Mouse (Mus musculus) gastrocnemius, adult 2 months (tissue): ENCODE measurements around the gene Mre11a. TPM values are rescaled to one million over a fixed set of nuclear protein-coding genes. Genes with fewer than 3 reads are reported as not detected.
A peak's percentile ranks its signal among the peaks of the same experiment; 100 is the strongest.

ENCODE experiments used
- DNase-seq: peaks from one replicate; pipeline ENCODE4 v3.0.0; 2022
- H3K27ac ChIP-seq: fragments of 200-600 bp; 2 replicates; pipeline ENCODE4 v1.8.1; 2022; ENCODE audit warnings: mild to moderate bottlenecking
- H3K4me3 ChIP-seq: fragments of 200-600 bp; 2 replicates; pipeline ENCODE4 v1.8.1; 2022; ENCODE audit warnings: mild to moderate bottlenecking, moderate library complexity
- CTCF ChIP-seq: fragments of 200-600 bp; IDR thresholded peaks from 2 replicates; pipeline ENCODE4 v1.8.1; 2022; ENCODE audit warnings: antibody characterized with exemption, mild to moderate bottlenecking, moderate library complexity
- intact Hi-C: fragments of 180-260 bp; cut with DNase I; formaldehyde crosslinking; loops from one replicate; pipeline ENCODE4 v1.15.1; 2025
- total RNA-seq, 2 experiments: library from RNA; stranded (reverse); gene quantifications; 2 replicates each; pipeline ENCODE4 v1.2.3; 2021

The Mre11a gene
- total RNA-seq, 2 experiments from 2014 or later = 8.9 to 12.7 TPM

DNA sequence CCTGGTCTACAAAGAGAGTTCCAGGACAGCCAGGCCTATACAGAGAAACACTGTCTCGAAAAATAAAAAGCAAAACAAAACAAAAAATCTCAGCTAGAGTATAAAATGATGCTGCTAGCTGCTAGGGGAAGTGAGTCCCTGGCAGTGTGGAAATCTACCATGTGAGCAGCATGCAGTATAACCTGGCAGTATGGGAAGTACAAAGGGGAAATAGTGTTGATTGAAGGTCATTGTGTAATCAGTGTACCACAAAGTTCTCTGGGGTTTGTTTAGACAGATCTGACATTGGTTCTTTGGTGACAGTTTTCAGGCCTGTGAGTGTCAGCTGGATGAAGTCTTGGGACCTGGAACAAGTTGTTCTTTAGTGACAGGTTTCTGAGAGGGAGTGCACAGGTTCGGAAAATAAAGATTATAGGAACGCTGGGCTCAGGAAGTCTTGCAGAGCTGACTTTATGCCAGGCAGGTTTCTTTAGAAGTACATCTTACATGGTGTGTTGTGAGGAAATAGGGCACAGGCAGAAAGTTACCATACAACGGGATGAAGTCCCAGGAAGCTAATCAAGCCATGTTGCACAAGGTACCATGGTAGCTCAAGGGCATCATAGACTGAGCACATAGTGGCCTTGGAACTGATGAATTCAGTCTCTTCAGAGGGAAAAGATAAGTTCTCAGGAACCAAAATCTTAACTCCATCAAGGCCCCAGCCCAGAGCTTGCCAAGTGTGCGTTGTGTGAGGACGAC, 51.1 kb downstream of the Mre11a start:
- intact Hi-C loops = no loop called here
- DNase-seq = no peak
- no peak overlapping the region for H3K4me3 ChIP-seq
- H3K27ac ChIP-seq = no peak overlapping the region
- TF ChIP-seq CTCF = no peak

DNA sequence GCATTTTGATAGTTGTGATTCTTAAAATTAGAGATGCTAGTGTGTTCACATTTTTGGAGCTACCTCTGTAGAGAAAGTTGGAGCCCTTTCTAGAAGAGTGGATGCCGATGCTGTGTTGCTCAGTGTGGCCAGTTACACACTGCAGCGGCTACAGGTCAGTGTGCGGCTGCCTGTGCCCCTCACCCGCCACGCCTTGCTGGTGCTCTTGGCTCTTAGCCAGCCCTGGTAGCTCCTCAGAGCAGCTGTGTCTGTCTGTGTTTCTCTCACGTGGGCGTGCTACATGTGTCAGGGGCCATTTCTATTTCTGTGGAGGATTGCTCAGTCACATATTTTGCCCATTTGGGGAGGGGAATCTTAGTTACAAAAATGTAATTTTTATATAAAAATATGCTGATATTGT, 55.1 kb downstream of the Mre11a start:
- DNase-seq = peak; percentile 38
- intact Hi-C loops = no loop called here
- no peak for TF ChIP-seq CTCF
- Histone ChIP-seq H3K27ac (no peak overlapping the region), H3K4me3 (no peak overlapping the region)

DNA sequence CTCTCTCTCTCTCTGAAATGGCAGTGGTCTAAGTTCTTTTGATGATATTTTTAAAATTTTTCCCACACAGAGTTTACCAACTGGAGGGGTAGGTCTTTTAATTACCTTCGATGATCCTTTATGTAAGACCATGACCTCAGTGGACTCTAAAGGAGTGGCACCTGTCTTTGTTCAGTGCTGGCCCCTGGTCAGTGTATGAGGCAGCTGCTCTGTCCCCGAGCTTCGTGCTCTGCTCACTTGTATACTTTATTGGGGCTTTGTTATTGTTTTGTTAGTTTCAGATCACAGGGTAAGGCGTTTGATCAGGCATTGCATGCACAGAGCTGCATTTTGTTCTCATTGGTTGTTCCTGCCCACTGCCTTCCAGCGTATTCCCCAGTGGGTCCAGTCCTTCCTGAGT, 55.5 kb downstream of the Mre11a start:
- H3K4me3 ChIP-seq = no peak overlapping the region
- no peak overlapping the region for H3K27ac ChIP-seq
- DNase-seq = no peak
- intact Hi-C loops = no loop called here
- TF ChIP-seq CTCF = no peak

DNA sequence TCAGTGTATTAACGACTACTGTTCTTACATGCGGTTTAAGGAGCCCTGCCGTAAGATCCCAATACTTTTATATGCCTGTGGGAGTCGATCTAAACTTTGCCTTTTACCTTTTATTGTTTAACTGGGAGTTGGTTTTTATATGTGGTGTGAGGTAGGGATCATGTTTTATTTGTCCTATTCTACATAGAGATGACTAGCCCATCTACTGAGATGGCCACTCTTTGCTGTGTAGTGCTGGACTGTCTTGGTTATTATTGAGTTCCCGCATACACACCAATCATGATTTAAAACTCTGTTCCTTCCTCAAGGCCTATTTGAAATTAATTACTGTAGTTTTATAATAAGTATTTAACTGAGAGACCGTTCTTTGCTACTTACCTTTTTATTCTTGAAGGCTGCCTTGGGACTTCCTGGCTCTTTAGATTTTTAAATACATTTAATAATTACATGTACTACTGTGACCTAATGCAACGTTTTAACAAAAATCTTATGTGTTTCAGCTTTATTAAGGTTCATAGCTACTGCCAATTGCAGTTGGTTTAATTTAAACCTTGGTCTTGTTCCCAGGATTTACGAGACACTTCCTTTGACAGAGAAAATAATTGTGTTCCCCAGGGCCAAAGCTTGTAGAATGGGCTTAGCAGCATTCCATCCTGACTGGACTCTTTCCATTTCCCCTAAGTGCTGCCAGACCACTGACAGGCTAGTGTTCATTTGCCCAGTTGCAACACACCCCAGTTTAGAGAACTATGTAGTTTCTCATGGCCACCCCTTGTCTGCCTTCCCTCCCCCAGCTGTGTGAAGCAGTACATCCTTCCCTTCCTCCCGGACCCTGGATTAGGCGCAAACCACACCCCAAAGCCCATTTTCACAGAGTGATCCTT, 57.7 kb downstream of the Mre11a start:
- no peak for DNase-seq
- H3K27ac ChIP-seq = no peak overlapping the region

DNA sequence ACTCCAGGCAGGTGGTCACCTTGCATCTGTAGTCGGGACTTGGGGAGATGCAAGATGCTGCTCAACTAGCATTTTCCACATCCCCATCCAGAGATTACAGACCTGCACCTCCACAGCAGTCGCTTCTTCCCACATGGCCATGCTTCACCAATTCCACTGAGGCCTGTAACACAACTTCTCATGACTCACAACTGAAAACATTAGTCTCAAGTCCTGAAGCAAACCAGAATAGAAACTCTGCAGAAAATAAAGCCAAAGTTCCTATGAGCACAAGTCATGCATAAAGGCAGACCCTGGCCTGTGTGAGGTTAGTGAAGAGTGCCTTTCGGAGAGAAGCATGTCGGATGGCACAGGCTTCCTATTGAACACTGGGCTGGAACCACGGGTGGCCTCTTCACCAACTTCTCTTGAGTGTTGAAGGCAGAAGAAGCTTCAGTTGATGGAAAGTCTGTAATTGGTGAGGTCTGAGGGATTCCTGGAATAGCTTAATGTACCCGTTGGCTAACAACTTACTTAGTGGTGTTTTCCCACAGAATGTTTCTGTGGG, 58.9 kb downstream of the Mre11a start:
- no peak for TF ChIP-seq CTCF
- intact Hi-C loops = no loop called here
- H3K27ac ChIP-seq = no peak overlapping the region

More for the DNA sequence above, 57.7 kb downstream of the Mre11a start:
- intact Hi-C loops = no loop called here
- TF ChIP-seq CTCF = no peak
- H3K4me3 ChIP-seq = no peak overlapping the region

DNA sequence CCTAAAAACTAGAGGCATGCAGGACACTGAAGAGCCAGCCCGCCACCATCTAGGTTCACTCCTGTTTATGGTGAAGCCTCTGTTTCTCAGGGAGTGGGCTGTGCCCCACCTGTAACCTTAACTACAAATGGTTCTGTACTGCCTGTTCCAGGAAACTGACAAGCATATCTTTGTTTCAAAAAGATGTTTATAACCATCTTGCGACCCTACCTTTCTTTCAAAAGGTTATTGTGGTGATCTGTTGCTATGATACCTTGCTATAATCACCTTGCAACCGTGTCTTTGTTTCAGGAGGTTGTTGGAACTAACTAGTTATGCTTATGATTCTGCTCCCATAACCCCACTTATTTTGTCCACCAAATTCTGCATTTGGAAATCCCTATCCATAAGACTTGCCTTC, 59.4 kb downstream of the Mre11a start:
- H3K4me3 ChIP-seq = no peak overlapping the region
- no peak overlapping the region for H3K27ac ChIP-seq
- no peak for TF ChIP-seq CTCF
- no peak for DNase-seq
- intact Hi-C loops = no loop called here

More for the DNA sequence above, 58.9 kb downstream of the Mre11a start:
- no peak overlapping the region for H3K4me3 ChIP-seq
- DNase-seq = no peak

DNA sequence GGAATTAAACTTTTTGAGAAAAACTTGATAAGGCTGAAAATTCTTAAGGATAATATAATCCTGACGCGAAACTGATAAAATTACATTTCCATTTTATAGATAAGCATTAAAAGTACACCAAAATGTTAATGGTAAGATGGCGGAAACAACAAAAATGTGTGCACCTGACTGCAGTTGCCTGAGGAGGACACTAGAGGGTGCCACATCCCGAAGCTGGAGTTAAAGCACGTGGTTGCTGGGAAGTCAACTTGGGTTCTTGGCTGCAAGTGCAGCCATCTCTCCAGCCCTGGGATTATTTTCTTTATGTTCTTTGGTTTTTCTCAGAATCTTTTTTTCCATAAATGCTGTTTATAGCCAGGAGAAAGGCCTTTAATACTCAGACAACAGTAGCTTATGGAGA, 62.0 kb downstream of the Mre11a start:
- H3K27ac ChIP-seq = no peak overlapping the region
- H3K4me3 ChIP-seq = no peak overlapping the region
- intact Hi-C loops = no loop called here
- TF ChIP-seq CTCF = peak; percentile 45
- no peak for DNase-seq

DNA sequence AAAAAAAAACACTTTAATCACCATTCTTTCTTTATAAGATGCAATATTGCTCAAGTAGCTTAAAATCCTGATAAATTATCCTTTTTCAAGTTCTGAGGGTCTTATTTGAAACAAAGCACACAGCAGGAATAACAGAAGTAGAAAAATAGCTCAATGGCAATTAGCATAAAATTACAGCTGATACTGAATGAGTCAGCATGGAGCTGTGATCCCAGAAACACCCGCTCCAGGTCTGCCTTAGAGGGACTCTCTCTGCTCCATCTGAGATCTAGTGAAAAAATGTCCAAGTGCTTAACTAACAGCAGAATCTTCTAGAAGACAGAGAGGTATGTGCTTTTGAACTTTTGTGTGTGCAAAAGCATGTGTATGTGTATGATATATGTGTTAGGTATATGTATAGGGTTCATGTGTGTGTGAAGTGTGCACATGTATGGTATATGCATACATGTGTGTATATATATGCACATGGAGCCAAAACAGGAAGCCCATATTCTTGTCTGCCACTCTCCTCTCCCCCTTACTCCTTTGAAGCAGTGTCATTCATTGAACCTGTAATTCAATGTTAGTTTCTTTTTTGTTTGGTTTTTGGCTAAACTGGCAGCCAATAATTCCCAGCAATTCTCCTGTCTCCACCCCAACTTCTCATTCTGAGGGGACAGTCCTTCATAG, 63.9 kb downstream of the Mre11a start:
- no peak for DNase-seq
- Histone ChIP-seq H3K27ac (no peak overlapping the region), H3K4me3 (no peak overlapping the region)
- no peak for TF ChIP-seq CTCF
- intact Hi-C loops = no loop called here

DNA sequence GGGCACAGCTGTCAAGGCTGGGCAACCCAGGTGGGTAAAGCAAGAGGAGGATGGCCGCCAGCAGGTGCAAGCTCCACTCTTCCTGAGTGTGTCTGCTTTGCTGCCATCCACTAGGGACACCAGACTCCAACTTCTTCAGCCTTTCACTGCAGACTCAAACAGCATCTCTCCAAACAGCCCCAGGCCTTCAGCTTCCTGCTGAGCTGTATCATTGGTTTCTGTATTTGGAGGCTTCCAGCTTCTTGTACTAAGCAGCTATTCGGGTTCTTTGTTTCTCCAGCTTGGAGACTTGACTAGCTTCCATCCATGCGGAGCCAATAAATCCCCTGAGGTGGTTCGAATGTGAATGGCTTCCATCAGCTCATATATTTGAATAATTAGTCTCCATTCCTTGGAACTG, 70.1 kb downstream of the Mre11a start:
- intact Hi-C loops = no loop called here
- TF ChIP-seq CTCF = no peak
- no peak for DNase-seq
- Histone ChIP-seq H3K27ac (no peak overlapping the region), H3K4me3 (no peak overlapping the region)

DNA sequence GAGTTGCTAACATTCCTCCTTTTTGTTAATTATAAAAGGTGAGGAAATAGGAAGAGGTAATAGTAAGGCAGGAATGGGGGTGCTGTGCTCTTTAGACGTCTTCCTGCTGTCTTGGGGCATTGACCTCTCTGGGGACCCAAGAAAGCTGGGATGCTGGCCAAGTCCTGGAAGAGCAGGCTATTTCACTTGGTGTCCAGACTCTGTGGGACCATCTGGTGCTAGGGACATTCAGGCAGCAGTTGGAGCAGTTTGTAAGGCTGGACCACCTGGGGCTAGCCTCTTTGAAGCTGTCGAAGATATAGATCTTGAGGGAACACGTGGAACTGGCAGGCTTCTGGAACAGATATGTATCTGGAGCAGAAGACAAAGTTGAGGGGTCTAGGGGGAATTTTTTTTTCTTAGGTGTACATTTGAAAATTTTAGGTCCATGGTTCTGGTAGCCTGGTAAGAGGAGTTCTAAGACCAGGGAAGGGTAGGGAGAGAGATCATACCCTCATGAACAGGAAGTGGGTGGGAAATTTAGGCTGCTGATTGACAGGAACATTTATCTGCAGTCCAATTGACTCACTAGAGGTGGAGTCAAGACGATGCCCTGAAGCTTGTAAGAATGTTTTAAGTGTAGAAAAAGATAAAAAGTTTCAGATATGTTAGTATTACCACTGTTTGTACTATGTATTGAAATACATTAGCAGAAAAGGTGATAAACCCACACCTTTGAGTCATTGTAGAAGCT, 72.6 kb downstream of the Mre11a start:
- no peak for TF ChIP-seq CTCF
- H3K27ac ChIP-seq = no peak overlapping the region
- H3K4me3 ChIP-seq = no peak overlapping the region
- intact Hi-C loops = no loop called here
- no peak for DNase-seq

DNA sequence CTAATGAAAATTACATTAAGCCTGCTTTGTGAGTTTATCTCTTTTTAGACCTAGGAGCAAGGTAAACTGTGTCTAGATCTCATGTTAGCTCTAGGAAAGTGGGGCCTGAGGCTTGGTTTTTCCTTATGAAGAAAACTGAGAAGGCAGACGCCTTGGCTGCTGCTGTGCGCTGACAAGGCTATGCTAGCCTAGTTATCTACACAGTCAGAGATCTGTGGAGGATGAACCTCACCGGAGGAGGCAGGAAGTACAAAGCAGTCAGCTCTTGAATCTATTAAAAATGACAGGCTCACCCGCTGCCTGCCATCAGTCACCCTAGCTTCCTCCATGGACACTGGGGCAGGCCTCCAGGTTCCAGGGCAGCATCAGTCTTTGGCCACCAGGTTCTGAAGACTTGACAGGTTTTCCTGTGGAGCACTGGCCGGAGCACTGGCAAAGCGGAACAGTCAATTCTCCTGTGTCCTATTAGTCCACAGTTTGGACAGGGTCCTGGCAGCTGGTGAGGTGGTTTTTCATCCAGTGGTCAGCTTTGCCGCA, 73.8 kb downstream of the Mre11a start:
- no peak for DNase-seq
- H3K27ac ChIP-seq = no peak overlapping the region
- no peak for TF ChIP-seq CTCF
- no peak overlapping the region for H3K4me3 ChIP-seq
- intact Hi-C loops = no loop called here

DNA sequence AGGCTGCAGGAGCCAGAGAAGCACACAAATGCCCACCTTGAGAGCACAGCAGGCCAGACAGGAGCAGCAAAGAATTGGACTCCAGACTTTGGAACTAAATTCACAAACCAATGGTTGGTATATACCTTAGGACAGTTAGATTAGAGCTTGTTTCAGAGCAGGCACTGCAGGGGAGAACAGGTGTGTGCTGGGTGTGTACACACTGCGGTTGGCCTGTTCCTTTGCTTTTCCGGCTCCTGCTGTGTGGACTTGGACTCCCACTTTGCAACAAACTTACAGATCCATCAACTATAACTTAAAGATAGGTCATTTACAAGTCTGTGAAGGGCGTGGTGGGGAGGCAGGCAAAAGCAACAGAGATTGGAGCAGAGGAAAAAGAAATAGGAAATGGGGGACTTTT, 74.3 kb downstream of the Mre11a start:
- intact Hi-C loops = no loop called here
- H3K27ac ChIP-seq = no peak overlapping the region
- DNase-seq = no peak
- H3K4me3 ChIP-seq = no peak overlapping the region
- TF ChIP-seq CTCF = no peak
